Mouse (Mus musculus) lung, adult 2 months (tissue): Measurements from ENCODE around the gene Lins1.

Source experiments
- CTCF ChIP-seq: fragments of 200-500 bp; IDR thresholded peaks from 2 replicates; pipeline ENCODE4 v1.5.1; 2011; ENCODE audit warnings: mild to moderate bottlenecking, low read length, control low read depth; ENCODE audit not compliant: insufficient read depth
- POLR2A ChIP-seq: fragments of 200-500 bp; IDR thresholded peaks from 2 replicates; pipeline ENCODE4 v1.6.1; 2011; ENCODE audit warnings: low read depth, mild to moderate bottlenecking, control low read depth, low read length, borderline replicate concordance; ENCODE audit errors: extremely low read depth

GRCm38 (mm10) chr7:66741412-66741811 is 51.7 kb downstream of the Lins1 start:
- TF ChIP-seq CTCF (no peak), POLR2A (no peak)
